Mouse (Mus musculus) Patski (cell line): Measurements from ENCODE around the gene Grem2. TPM values are rescaled to one million over a fixed set of nuclear protein-coding genes. Genes with fewer than 3 reads are reported as not detected.

ENCODE experiments used
- ATAC-seq: fragments of 100-300 bp; one replicate; pipeline ENCODE4 v1.8.0; 2021
- CTCF ChIA-PET: fragments of 350-600 bp; sonication (Branson Sonifier 250); formaldehyde crosslinking; loops from one replicate; lab custom pipeline; 2022; ENCODE audit warnings: inconsistent platforms; lab: Charles Lee
- POLR2A ChIA-PET: fragments of 350-600 bp; sonication (Branson Sonifier 250); formaldehyde crosslinking; loops from one replicate; lab custom pipeline; 2022; ENCODE audit warnings: antibody characterized with exemption, inconsistent platforms; lab: Charles Lee
- DNase-seq: peaks from one replicate; pipeline ENCODE4 v3.0.0-alpha.2; 2011; ENCODE audit warnings: low read depth, low spot score
- H3K27me3 ChIP-seq: fragments of 371-371 bp; one replicate; pipeline ENCODE4 v1.5.1; 2021
- CTCF ChIP-seq: fragments of 100-300 bp; IDR thresholded peaks from one replicate; pipeline ENCODE4 v1.5.1; 2021
- in situ Hi-C: fragments of 300-500 bp; cut with MboI; formaldehyde crosslinking; loops from 3 replicates; pipeline ENCODE4 v1.11.1; 2018; ENCODE audit warnings: low pct_unique_long_range_greater_than_20kb, mixed read lengths
- polyA plus RNA-seq: library from polyadenylated mRNA; unstranded; gene quantifications from one replicate; pipeline ENCODE4 v1.2.3, GENCODE M21; 2021

Gene Grem2
- polyA plus RNA-seq, 1 experiment from 2014 or later, result not detected

DNA sequence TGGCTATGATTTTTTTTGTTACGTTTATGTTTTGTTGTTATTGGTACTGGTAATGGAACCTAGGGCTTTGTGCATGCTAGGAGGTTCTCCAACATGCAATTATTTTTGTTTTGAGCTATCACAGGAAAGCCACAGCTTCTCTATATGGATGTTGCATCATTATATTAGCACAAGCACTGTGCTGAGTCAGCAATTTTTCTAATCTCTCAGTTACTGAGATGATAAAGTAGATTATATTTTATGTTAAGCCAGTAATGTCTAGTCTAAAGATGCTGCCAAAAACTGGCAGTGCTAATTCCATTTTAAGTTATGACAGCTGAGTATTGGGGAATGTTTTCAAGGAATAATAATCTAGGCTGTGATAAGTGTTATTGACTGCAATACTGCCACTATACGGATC is 133.0 kb downstream of the Grem2 start:
- H3K27me3 ChIP-seq, result no peaks in the 10 kb centered on the region
- ATAC-seq, result no peak
- in situ Hi-C loops, result no loop called here
- POLR2A ChIA-PET, result no interaction called here
- no peak for DNase-seq
- TF ChIP-seq CTCF, result no peak
- CTCF ChIA-PET, result no interaction called here
